Mouse (Mus musculus): ENCODE data around the gene Sesn1. TPM values are rescaled to one million over a fixed set of nuclear protein-coding genes. Genes with fewer than 3 reads are reported as not detected.
"Not testable (repeated sequence)": the region's sequence is repeated elsewhere in the genome, so short reads cannot be mapped to it uniquely, and the experiment has no call there.

The Sesn1 gene
- polyA plus RNA-seq, 1 experiment: 16.2 TPM

DNA sequence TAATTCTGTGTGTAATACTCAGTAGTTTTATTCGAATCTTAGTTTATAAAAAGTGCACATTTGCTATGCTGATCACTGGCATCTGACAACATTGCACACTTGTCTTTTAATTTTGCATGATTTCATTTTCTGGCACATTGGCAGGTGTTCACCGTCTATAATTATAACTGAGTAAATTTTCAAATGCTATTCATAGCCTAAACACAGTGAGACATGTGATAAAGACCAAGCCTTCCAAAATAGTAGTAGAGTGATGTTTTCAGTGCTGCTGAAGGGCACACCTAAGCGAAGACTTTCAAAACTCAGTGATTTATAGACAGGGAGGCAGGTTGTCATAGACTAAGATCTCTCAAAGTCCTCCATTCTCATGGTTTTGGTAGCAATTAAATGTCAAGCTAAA lies 9.6 kb downstream of the Sesn1 start:
- TF ChIP-seq CTCF (IDR thresholded peaks at IDR 0.05; ENCODE audit: low read depth, low read length) (no peak), EP300 (IDR thresholded peaks at IDR 0.05; ENCODE audit: insufficient read depth, low read depth, low read length) (no peak), POLR2A (IDR thresholded peaks at IDR 0.05; ENCODE audit: insufficient read depth, low read length) (no peak)
- Histone ChIP-seq H3K9ac (ENCODE audit: low read depth, poor library complexity, severe bottlenecking) (no peak overlapping the region), H3K9me3 (replicated peaks; ENCODE audit: control insufficient read depth, insufficient read depth, low read length, poor library complexity, severe bottlenecking) (no peaks in the 10 kb centered on the region)

DNA sequence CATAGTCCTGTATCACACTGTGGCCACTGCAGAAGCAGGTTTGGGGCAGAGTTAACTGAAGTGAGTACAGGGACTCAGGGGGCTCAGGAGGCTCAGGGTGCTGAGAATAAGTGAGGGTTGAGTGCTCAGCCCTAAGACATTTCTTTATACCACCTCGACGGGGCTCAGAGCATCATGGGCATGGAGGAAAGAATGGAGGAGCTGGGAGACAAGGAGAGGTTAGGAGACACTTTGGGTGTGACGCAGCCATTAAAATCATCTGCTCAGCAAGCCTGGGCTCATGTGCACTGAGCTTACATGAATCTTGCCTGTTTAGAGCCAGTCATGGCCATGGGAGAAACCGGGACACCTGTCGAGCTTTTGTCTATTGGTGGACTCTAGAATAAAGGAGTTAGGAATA lies 10.7 kb downstream of the Sesn1 start:
- H3K9ac ChIP-seq (ENCODE audit: low read depth, poor library complexity, severe bottlenecking): no peak overlapping the region
- H3K36me3 ChIP-seq (ENCODE audit: control insufficient read depth, insufficient read depth, low read length, poor library complexity, severe bottlenecking): no peaks in the 10 kb centered on the region
- no peaks in the 10 kb centered on the region for H3K27me3 ChIP-seq (ENCODE audit: control insufficient read depth, insufficient read depth, low read length, poor library complexity, severe bottlenecking)
- H3K27ac ChIP-seq (ENCODE audit: insufficient read depth, low read length): no peak overlapping the region
- TF ChIP-seq EP300 (IDR thresholded peaks at IDR 0.05; ENCODE audit: insufficient read depth, low read depth, low read length) (no peak), POLR2A (IDR thresholded peaks at IDR 0.05; ENCODE audit: insufficient read depth, low read length) (no peak), CTCF (IDR thresholded peaks at IDR 0.05; ENCODE audit: low read depth, low read length) (no peak)
- H3K4me3 ChIP-seq (ENCODE audit: low read depth, low read length): no peak overlapping the region
- H3K4me1 ChIP-seq (ENCODE audit: control insufficient read depth, insufficient read depth, low read length): peaks cover 1% of the 10 kb centered on the region
- H3K9me3 ChIP-seq (replicated peaks; ENCODE audit: control insufficient read depth, insufficient read depth, low read length, poor library complexity, severe bottlenecking): no peaks in the 10 kb centered on the region

More for the DNA sequence above, 9.6 kb downstream of the Sesn1 start:
- Histone ChIP-seq H3K27ac (ENCODE audit: insufficient read depth, low read length) (no peak overlapping the region), H3K36me3 (ENCODE audit: control insufficient read depth, insufficient read depth, low read length, poor library complexity, severe bottlenecking) (no peaks in the 10 kb centered on the region), H3K27me3 (ENCODE audit: control insufficient read depth, insufficient read depth, low read length, poor library complexity, severe bottlenecking) (no peaks in the 10 kb centered on the region), H3K4me1 (ENCODE audit: control insufficient read depth, insufficient read depth, low read length) (peaks cover 1% of the 10 kb centered on the region), H3K4me3 (ENCODE audit: low read depth, low read length) (no peak overlapping the region)

DNA sequence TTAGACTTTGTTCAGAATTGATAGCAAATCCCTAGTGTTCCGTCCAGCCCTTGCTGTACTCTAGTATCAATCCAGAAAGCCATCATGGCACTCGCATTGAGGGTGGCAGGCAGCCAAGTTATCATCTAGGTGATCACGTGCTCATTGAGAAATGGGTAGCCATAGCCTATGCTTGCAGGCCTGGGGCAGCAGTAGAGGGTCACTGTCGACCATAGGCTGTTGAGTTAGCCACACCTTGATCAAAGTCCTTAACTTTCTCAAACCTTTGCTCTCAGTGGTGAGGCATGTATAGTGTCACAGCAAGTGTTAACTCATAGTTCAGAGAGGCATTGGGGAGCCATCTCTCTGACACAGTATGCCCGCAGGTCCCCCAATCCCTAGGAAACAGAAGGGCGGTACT lies 11.4 kb downstream of the Sesn1 start:
- H3K36me3 ChIP-seq (ENCODE audit: control insufficient read depth, insufficient read depth, low read length, poor library complexity, severe bottlenecking): no peaks in the 10 kb centered on the region
- no peaks in the 10 kb centered on the region for H3K27me3 ChIP-seq (ENCODE audit: control insufficient read depth, insufficient read depth, low read length, poor library complexity, severe bottlenecking)
- no peaks in the 10 kb centered on the region for H3K9me3 ChIP-seq (replicated peaks; ENCODE audit: control insufficient read depth, insufficient read depth, low read length, poor library complexity, severe bottlenecking)
- no peak overlapping the region for H3K27ac ChIP-seq (ENCODE audit: insufficient read depth, low read length)
- no peak overlapping the region for H3K4me3 ChIP-seq (ENCODE audit: low read depth, low read length)
- TF ChIP-seq CTCF (IDR thresholded peaks at IDR 0.05; ENCODE audit: low read depth, low read length): no peak
- no peak for TF ChIP-seq POLR2A (IDR thresholded peaks at IDR 0.05; ENCODE audit: insufficient read depth, low read length)
- TF ChIP-seq EP300 (IDR thresholded peaks at IDR 0.05; ENCODE audit: insufficient read depth, low read depth, low read length): no peak
- peaks cover 1% of the 10 kb centered on the region for H3K4me1 ChIP-seq (ENCODE audit: control insufficient read depth, insufficient read depth, low read length)
- no peak overlapping the region for H3K9ac ChIP-seq (ENCODE audit: low read depth, poor library complexity, severe bottlenecking)

DNA sequence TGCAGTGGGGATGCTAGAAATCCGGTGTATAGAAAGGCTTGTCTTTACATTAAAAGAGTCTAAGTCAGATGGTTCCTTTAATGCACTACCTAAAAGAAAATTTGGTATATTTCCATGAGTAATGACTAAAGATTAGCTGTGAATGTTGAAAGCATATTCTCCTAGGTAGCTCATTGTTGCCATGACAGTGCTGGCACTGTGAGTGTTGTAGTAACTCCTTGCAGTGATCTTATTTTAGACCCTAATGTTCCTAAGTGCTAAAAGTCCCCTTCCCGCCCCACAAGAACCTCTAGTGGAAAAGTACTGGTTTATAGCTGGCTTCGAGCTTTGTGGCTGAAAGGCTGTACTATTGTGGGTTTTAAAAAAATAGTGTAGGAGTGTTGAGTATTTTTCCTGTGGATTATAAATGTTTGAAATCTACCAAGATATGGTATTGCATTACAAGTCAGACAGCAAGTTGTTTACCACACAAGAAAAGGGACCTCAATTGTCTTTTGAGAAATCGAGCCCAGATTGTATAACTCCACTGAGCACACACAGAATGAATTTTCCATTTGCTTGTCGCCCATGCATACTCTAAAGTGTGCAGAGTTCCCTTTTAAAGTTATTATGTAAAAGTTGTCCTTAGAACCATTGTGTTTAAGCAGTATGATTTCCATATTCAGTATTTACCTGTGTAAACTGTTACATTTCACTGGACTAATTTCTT lies 13.0 kb downstream of the Sesn1 start:
- no peak for TF ChIP-seq POLR2A (IDR thresholded peaks at IDR 0.05; ENCODE audit: insufficient read depth, low read length)
- TF ChIP-seq EP300 (IDR thresholded peaks at IDR 0.05; ENCODE audit: insufficient read depth, low read depth, low read length): no peak
- no peak for TF ChIP-seq CTCF (IDR thresholded peaks at IDR 0.05; ENCODE audit: low read depth, low read length)
- no peaks in the 10 kb centered on the region for H3K9me3 ChIP-seq (replicated peaks; ENCODE audit: control insufficient read depth, insufficient read depth, low read length, poor library complexity, severe bottlenecking)
- H3K27ac ChIP-seq (ENCODE audit: insufficient read depth, low read length): no peak overlapping the region
- no peak overlapping the region for H3K9ac ChIP-seq (ENCODE audit: low read depth, poor library complexity, severe bottlenecking)
- no peaks in the 10 kb centered on the region for H3K4me1 ChIP-seq (ENCODE audit: control insufficient read depth, insufficient read depth, low read length)
- H3K27me3 ChIP-seq (ENCODE audit: control insufficient read depth, insufficient read depth, low read length, poor library complexity, severe bottlenecking): no peaks in the 10 kb centered on the region
- no peak overlapping the region for H3K4me3 ChIP-seq (ENCODE audit: low read depth, low read length)
- H3K36me3 ChIP-seq (ENCODE audit: control insufficient read depth, insufficient read depth, low read length, poor library complexity, severe bottlenecking): no peaks in the 10 kb centered on the region

DNA sequence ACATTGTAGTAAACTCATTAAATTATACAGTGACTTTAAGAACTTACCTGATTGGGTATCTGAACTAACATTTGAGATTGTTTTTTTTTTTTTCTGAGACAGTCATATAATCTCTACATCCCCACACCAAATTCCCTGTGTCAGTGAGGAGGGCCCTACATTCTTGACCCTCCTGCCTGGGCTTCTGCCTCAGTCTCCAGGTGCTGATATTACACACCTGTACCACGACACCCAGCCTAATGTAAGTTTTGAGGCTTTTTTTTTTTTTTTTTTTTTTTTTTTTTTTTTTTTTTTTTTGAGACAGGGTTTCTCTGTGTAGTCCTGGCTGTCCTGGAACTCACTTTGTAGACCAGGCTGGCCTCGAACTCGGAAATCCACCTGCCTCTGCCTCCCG lies 13.5 kb downstream of the Sesn1 start:
- not testable (repeated sequence) for H3K4me3 ChIP-seq (ENCODE audit: low read depth, low read length); H3K27ac ChIP-seq (ENCODE audit: insufficient read depth, low read length); H3K9me3 ChIP-seq (replicated peaks; ENCODE audit: control insufficient read depth, insufficient read depth, low read length, poor library complexity, severe bottlenecking); H3K36me3 ChIP-seq (ENCODE audit: control insufficient read depth, insufficient read depth, low read length, poor library complexity, severe bottlenecking); H3K4me1 ChIP-seq (ENCODE audit: control insufficient read depth, insufficient read depth, low read length); H3K27me3 ChIP-seq (ENCODE audit: control insufficient read depth, insufficient read depth, low read length, poor library complexity, severe bottlenecking); H3K9ac ChIP-seq (ENCODE audit: low read depth, poor library complexity, severe bottlenecking)

DNA sequence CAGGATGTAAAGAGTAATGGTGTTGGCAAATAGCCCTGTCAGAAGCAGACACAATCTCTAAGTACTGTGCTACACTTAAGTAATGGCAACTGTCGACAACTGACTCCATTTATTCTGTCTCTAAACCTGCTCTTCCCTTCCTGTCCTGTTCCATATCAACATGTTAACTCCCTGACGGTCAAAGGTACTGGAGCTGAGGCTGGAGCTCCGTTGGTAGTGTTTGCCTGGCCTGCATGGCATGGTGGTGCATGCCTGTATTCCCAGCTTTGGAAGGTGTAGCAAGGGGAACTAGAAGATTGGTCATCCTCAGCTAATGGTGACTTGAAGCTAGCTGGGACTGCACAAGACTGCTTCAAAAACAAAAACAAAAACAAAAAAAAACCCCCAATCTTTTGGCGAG lies 14.2 kb downstream of the Sesn1 start:
- H3K4me3 ChIP-seq (ENCODE audit: low read depth, low read length): no peak overlapping the region
- H3K36me3 ChIP-seq (ENCODE audit: control insufficient read depth, insufficient read depth, low read length, poor library complexity, severe bottlenecking): no peaks in the 10 kb centered on the region
- H3K9ac ChIP-seq (ENCODE audit: low read depth, poor library complexity, severe bottlenecking): no peak overlapping the region
- H3K9me3 ChIP-seq (replicated peaks; ENCODE audit: control insufficient read depth, insufficient read depth, low read length, poor library complexity, severe bottlenecking): no peaks in the 10 kb centered on the region
- H3K27ac ChIP-seq (ENCODE audit: insufficient read depth, low read length): no peak overlapping the region
- no peaks in the 10 kb centered on the region for H3K4me1 ChIP-seq (ENCODE audit: control insufficient read depth, insufficient read depth, low read length)
- TF ChIP-seq POLR2A (IDR thresholded peaks at IDR 0.05; ENCODE audit: insufficient read depth, low read length): no peak
- no peak for TF ChIP-seq EP300 (IDR thresholded peaks at IDR 0.05; ENCODE audit: insufficient read depth, low read depth, low read length)
- no peak for TF ChIP-seq CTCF (IDR thresholded peaks at IDR 0.05; ENCODE audit: low read depth, low read length)
- no peaks in the 10 kb centered on the region for H3K27me3 ChIP-seq (ENCODE audit: control insufficient read depth, insufficient read depth, low read length, poor library complexity, severe bottlenecking)
